Mouse (Mus musculus): ENCODE results near the gene Gm14180. TPM values are rescaled to one million over a fixed set of nuclear protein-coding genes. Genes with fewer than 3 reads are reported as not detected.
"Not testable (repeated sequence)": the region's sequence is repeated elsewhere in the genome, so short reads cannot be mapped to it uniquely, and the experiment has no call there.

The Gm14180 gene
- polyA plus RNA-seq, 1 experiment, result not detected

DNA sequence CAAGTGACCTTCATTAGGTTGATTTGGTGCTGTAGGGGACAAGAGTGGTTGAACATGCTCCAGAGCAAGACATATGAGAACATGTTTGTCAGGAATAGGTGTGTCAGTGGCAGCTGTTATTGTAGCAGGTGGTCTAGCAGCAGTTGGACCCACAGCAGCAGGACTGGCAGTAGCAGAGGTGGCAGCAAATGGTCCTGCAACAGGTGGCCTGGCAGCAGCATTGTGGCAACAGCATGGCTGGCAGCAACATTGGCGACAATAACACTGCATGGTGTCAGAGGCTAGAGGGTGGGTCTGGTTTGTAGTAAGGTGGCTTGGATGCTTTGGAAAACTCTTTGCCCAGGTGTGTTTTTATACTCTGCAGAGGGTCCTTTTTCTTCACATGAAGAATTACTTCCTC, 15.3 kb downstream of the Gm14180 start:
- no peak for DNase-seq
- no peak for TF ChIP-seq CTCF (IDR thresholded peaks at IDR 0.05; ENCODE audit: borderline replicate concordance, insufficient read depth, low read depth, low read length)
- no peak overlapping the region for H3K4me3 ChIP-seq (replicated peaks; ENCODE audit: insufficient read depth, low read depth, low read length)
- H3K27me3 ChIP-seq (ENCODE audit: control insufficient read depth, insufficient read depth, low read length), result no peaks in the 10 kb centered on the region
- H3K4me1 ChIP-seq (ENCODE audit: control insufficient read depth, insufficient read depth, low read length), result no peaks in the 10 kb centered on the region
- H3K27ac ChIP-seq (ENCODE audit: insufficient read depth, low read length), result no peak overlapping the region
- 39% methylated on average over 1 of the region's 1 CpGs for WGBS

DNA sequence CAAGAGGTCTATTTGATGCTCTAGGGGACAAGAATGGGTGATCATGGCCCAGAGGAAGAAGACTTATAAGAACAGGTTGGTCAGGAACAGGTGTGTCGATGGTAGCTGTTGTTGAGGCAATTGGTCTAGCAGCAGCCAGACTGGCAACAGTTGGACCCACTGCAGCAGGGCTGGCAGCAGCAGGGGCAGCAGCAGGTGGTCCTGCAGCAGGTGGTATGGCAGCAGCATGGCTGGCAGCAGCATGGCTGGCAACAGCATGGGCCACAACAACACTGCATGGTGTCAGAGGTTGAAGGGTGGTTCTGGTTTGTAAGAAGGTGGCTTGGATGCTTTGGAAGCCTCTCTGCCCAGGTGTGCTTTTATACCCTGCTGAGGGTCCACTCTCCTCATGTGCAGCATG, 43.6 kb downstream of the Gm14180 start, which contains the start of gene Gm14190:
TSS of gene Gm14190 (minus strand) at position 278 of the 400 bp plus-strand sequence.
- WGBS, result 76% methylated on average over 1 of the region's 1 CpGs
- Histone ChIP-seq H3K4me1 (ENCODE audit: control insufficient read depth, insufficient read depth, low read length) (no peaks in the 10 kb centered on the region), H3K4me3 (replicated peaks; ENCODE audit: insufficient read depth, low read depth, low read length) (no peak within 1 kb of the TSS), H3K27me3 (ENCODE audit: control insufficient read depth, insufficient read depth, low read length) (no peaks in the 10 kb centered on the region), H3K27ac (ENCODE audit: insufficient read depth, low read length) (no peak within 1 kb of the TSS)
- no peak for DNase-seq
- no peak for TF ChIP-seq CTCF (IDR thresholded peaks at IDR 0.05; ENCODE audit: borderline replicate concordance, insufficient read depth, low read depth, low read length)
- TF ChIP-seq POLR2A (IDR thresholded peaks at IDR 0.05; ENCODE audit: borderline replicate concordance, insufficient read depth, low read length), result no peak

DNA sequence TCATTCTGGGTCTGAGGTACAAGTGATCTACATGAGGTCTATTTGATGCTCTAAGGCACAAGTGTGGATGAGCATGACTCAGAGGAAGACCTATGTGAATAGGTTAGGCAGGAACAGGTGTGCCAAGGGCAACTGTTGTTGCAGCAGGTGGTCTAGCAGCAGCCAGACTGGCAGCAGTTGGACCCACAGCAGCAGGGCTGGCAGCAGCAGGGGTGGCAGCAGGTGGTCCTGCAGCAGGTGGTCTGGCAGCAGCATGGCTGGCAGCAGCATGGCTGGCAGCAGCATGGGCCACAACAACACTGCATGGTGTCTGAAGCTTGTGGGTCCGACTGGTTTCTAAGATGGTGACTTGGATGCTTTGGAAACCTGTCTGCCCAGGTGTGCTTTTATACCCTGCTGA, 48.9 kb downstream of the Gm14180 start:
- H3K27ac ChIP-seq (ENCODE audit: insufficient read depth, low read length); DNase-seq; H3K4me1 ChIP-seq (ENCODE audit: control insufficient read depth, insufficient read depth, low read length); H3K4me3 ChIP-seq (replicated peaks; ENCODE audit: insufficient read depth, low read depth, low read length); H3K27me3 ChIP-seq (ENCODE audit: control insufficient read depth, insufficient read depth, low read length): not testable (repeated sequence)
- 4% methylated on average over 1 of the region's 1 CpGs for WGBS

Other genes starting within 250 kb of the Gm14180 start
- 0.06 and 0.08 TPM in 2 replicates for gene Krt23, start 241.2 kb downstream of the Gm14180 start, polyA plus RNA-seq (2012; rRNA removed)
- not detected in 2 replicates for gene Krt39, start 213.0 kb downstream of the Gm14180 start, polyA plus RNA-seq (2012; rRNA removed)
- not detected in 2 replicates for gene Krt40, start 191.1 kb downstream of the Gm14180 start, polyA plus RNA-seq (2012; rRNA removed)
- gene Krtap3-3, start 183.4 kb downstream of the Gm14180 start, polyA plus RNA-seq (2012; rRNA removed), result not detected in 2 replicates
- not detected in 2 replicates for gene Krtap3-2, start 177.4 kb downstream of the Gm14180 start, polyA plus RNA-seq (2012; rRNA removed)
- gene Gm11939, start 174.8 kb downstream of the Gm14180 start, polyA plus RNA-seq (2012; rRNA removed), result not detected in 2 replicates
- gene Krtap3-1, start 167.7 kb downstream of the Gm14180 start, polyA plus RNA-seq (2012; rRNA removed), result not detected in 2 replicates
- not detected in 2 replicates for gene Krtap1-5, start 153.3 kb downstream of the Gm14180 start, polyA plus RNA-seq (2012; rRNA removed)
- not detected in 2 replicates for gene Krtap1-4, start 150.6 kb downstream of the Gm14180 start, polyA plus RNA-seq (2012; rRNA removed)
- not detected in 2 replicates for gene Krtap1-3, start 143.0 kb downstream of the Gm14180 start, polyA plus RNA-seq (2012; rRNA removed)
- not detected in 2 replicates for gene Krtap9-3, start 136.2 kb downstream of the Gm14180 start, polyA plus RNA-seq (2012; rRNA removed)
- not detected in 2 replicates for gene Gm11938, start 131.0 kb downstream of the Gm14180 start, polyA plus RNA-seq (2012; rRNA removed)
- not detected in 2 replicates for gene Gm11937, start 124.1 kb downstream of the Gm14180 start, polyA plus RNA-seq (2012; rRNA removed)
- gene Krtap2-4, start 119.4 kb downstream of the Gm14180 start, polyA plus RNA-seq (2012; rRNA removed), result not detected in 2 replicates
- gene Gm11562, start 113.9 kb downstream of the Gm14180 start, polyA plus RNA-seq (2012; rRNA removed), result not detected in 2 replicates
- gene Krtap4-1, start 106.1 kb downstream of the Gm14180 start, polyA plus RNA-seq (2012; rRNA removed), result not detected in 2 replicates
- not detected in 2 replicates for gene Krtap4-2, start 99.2 kb downstream of the Gm14180 start, polyA plus RNA-seq (2012; rRNA removed)
- not detected in 2 replicates for gene Krtap4-7, start 90.2 kb downstream of the Gm14180 start, polyA plus RNA-seq (2012; rRNA removed)
- gene Gm11555, start 84.1 kb downstream of the Gm14180 start, polyA plus RNA-seq (2012; rRNA removed), result not detected in 2 replicates
- gene Gm11563, start 75.3 kb downstream of the Gm14180 start, polyA plus RNA-seq (2012; rRNA removed), result not detected in 2 replicates
- gene Krtap4-6, start 68.3 kb downstream of the Gm14180 start, polyA plus RNA-seq (2012; rRNA removed), result not detected in 2 replicates
- not detected in 2 replicates for gene Gm14190, start 43.5 kb downstream of the Gm14180 start, polyA plus RNA-seq (2012; rRNA removed)
- gene Gm11595, start 38.6 kb upstream of the Gm14180 start, polyA plus RNA-seq (2012; rRNA removed), result not detected in 2 replicates
- not detected in 2 replicates for gene Krtap4-8, start 46.4 kb upstream of the Gm14180 start, polyA plus RNA-seq (2012; rRNA removed)
- gene Krtap4-9, start 50.9 kb upstream of the Gm14180 start, polyA plus RNA-seq (2012; rRNA removed), result not detected in 2 replicates
- gene Gm11596, start 59.2 kb upstream of the Gm14180 start, polyA plus RNA-seq (2012; rRNA removed), result not detected in 2 replicates
- not detected in 2 replicates for gene Gm11569, start 64.6 kb upstream of the Gm14180 start, polyA plus RNA-seq (2012; rRNA removed)
- gene Gm11554, start 70.2 kb upstream of the Gm14180 start, polyA plus RNA-seq (2012; rRNA removed), result not detected in 2 replicates
- gene Krtap4-13, start 75.6 kb upstream of the Gm14180 start, polyA plus RNA-seq (2012; rRNA removed), result not detected in 2 replicates
- gene Gm11564, start 81.4 kb upstream of the Gm14180 start, polyA plus RNA-seq (2012; rRNA removed), result not detected in 2 replicates
- not detected in 2 replicates for gene 2300003K06Rik, start 103.8 kb upstream of the Gm14180 start, polyA plus RNA-seq (2012; rRNA removed)
- not detected in 2 replicates for gene Krtap4-16, start 117.3 kb upstream of the Gm14180 start, polyA plus RNA-seq (2012; rRNA removed)
- not detected in 2 replicates for gene Gm11568, start 123.6 kb upstream of the Gm14180 start, polyA plus RNA-seq (2012; rRNA removed)
- gene Gm11559, start 130.2 kb upstream of the Gm14180 start, polyA plus RNA-seq (2012; rRNA removed), result not detected in 2 replicates
- not detected in 2 replicates for gene Krtap9-1, start 139.1 kb upstream of the Gm14180 start, polyA plus RNA-seq (2012; rRNA removed)
- gene Gm11567, start 144.9 kb upstream of the Gm14180 start, polyA plus RNA-seq (2012; rRNA removed), result not detected in 2 replicates
- not detected in 2 replicates for gene Krtap31-1, start 173.6 kb upstream of the Gm14180 start, polyA plus RNA-seq (2012; rRNA removed)
- not detected in 2 replicates for gene Gm11565, start 180.5 kb upstream of the Gm14180 start, polyA plus RNA-seq (2012; rRNA removed)
- not detected in 2 replicates for gene Krtap31-2, start 202.0 kb upstream of the Gm14180 start, polyA plus RNA-seq (2012; rRNA removed)
- gene Krtap9-5, start 214.2 kb upstream of the Gm14180 start, polyA plus RNA-seq (2012; rRNA removed), result not detected in 2 replicates
- not detected in 2 replicates for gene Krtap29-1, start 244.8 kb upstream of the Gm14180 start, polyA plus RNA-seq (2012; rRNA removed)

All from cerebellum, adult 2 months (tissue).